Mouse (Mus musculus) frontal cortex, postnatal 25 days (tissue): ENCODE data around the gene Ybx3.

ENCODE experiments used
- DNase-seq, 2 experiments: peaks; one replicate each; pipeline ENCODE4 v3.0.0; 2022; ENCODE audit warnings: low spot score in 2 of 2

Ybx3 gene

DNA sequence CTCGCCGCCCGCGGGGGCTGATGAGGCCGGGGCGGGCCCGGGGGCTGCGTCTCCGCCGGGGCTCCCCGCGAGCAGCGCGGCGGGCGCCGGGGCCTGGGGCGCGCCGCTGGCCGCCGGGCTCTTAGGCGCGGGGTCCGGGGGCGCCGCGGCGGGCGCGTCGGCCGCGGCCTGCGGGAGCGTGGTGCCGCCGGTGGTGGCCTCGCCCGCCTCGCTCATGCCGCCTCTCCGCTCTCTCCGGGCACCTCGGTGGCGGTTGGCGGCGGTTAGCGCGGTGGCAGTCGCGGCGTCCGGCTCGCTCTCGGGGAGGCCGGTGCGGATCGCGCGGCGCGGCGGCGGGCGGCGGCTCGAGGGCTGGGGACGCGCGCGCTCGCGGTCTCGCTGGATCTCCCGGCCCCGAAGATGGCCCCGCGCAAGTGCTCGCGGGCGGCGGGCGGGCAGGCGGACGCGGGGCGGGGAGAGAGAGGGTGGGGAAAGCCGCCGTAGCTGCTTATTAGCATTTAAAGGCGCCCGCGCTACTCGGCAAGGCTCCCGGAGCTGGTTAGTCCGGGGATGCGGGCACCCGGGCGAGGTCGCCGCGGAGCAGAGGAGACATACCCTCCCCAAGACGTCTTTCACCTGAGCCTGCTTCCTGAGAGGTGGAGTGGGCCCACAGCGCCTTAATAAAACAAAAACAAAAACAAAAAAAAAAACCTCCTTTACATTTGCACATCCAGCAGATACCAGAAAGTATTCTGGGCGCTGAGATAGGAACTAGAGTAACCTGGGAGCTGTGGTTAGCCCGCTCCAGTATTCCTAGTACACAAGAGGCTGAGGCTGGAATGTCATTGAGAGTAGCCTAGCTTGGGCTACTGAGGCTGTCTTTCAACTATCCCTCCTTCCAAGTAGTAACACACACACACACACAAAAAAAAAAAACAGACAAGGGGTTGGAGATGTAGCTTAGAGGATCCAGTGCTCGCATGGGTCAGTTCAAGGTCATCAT lies at the start of gene Ybx3:
Gene Ybx3, minus strand, starts transcription at position 437 of the 982 bp plus-strand sequence.
- peak; percentile 68 to 69 for DNase-seq

DNA sequence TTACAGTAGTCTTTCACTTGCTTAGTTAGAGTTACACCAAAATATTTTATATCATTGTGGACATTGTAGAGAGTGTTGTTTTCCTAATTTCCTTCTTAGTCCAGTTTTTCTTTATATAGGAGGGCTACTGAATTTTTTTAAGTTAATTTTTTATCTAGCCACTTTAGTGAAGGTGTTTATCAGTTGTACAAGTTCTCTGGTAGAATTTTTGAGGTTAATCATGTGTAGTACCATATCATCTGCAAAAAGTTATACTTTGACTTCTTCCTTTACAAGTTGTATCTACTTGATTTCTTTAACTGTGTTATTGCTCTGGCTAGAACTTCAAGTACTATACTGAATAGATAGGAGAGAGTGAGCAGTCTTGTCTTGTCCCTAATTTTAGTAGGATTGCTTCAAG lies 48.4 kb upstream of the Ybx3 start:
- no peak for DNase-seq

DNA sequence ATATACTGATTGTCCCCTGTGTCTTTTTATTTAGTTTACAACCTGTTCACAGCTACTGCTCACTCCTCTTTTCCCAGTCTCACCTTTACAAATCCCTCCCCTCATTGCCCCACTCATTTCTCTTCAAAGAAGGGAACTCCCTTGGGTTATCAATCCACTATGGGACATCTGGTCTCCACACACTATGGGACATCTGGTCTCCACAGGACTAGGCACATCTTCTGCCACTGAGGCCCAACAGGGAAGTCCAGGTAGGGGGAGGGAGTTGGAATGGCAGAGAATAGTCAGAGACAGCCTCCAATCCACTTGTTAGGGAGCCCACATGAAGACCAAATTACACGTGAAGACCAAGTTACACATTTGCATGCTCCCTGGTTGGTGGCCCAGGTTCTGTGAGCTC lies 45.8 kb upstream of the Ybx3 start:
- DNase-seq = no peak

DNA sequence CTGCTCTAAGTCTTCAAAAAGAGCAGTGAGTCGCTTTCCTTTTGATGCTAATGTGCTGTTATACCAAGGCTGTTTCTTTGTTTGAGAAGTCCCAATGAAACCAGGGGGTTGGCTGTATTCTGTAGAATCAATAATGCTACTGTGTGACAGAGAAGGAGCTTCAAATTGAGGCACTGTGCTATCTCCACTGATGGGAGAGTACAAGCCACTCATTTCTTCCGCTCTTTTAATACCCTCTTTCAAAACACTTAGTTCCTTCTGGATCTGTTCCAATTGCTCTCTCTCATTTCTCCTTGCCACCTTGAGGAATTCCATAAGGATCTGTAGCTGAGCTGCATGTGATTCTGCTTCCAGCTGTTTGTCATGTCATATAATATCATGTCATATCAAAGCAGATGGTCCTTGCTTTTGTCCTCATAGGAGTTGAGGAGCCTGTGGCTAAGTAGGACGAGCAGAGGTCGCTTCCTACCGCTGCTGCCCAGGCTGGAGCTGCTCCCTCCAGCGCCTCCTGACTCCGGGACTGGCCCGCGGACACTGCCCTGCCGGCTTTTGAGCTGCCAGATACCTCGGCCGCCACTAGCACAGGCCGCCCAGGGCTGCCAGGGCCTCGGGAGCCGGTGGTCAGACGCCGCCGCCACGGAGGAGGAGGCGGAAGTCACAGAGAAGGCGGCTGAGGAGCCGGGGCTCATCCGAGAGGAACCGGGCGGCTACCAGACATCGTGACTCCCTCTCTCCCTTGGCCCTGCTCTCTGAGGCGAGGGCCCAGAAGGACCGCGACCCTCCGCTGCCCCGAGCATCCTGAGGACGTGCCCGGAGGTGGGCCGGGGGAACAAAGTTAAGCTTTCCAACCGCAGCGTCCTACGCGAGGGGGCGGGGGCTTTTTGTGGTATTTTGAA lies 45.1 kb upstream of the Ybx3 start:
- no peak for DNase-seq

DNA sequence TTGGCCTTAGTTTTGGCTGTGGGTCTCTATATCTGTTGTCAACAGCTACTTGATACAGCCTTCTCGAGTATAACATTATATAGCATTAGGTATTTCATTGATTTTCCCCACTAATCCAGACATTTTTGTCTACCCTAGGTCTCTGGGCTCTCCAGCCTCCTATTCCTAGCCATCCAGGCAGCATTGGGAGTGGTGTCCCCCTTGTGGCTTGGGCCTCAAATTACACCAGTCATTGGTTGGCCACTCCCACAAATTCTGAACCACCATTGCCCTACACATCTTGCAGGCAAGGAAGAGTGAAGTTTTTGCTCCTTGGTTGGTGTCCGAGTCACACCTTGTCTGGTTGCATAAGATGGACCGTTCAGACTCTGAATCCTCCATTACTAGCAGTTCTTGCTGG lies 33.3 kb upstream of the Ybx3 start:
- no peak for DNase-seq

DNA sequence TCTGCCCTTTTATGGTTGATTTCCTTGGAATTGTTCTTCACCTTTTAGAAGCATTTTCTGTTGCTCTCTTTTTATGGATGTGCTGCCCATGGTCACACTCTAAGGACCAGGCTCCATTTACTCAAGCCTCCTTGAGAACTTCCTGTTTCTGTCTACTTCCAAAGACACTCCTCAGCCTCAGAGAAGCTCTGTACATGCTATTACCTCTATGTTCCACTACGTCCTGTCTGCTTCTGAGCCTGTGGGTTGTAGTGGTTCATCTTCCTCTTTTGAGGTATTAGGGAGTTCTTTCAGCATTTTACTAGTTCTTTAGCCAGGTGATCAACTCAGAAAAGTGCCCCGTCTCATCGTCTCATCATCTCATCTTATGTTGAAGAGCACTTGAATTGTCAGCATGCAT lies 31.3 kb upstream of the Ybx3 start:
- DNase-seq = no peak

DNA sequence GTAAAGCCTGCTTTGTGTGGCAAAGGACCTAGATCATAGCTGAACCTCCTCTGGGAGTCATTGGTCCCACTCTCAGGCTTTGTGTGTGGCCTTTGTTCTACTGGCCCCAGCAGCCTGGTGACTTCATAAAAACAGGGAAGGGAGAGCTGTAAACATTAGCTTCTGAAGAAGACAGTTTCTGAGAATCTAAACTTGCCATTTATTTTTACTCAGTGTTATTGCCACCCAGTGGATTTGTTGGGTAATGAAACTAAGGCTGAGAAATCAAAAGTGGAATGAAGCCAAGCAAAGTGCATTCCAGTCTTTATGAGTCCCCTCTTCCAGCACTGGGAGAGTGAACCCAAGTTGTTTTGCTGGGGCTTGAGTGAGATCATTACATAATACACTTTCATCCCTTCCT lies 30.5 kb upstream of the Ybx3 start:
- no peak for DNase-seq

DNA sequence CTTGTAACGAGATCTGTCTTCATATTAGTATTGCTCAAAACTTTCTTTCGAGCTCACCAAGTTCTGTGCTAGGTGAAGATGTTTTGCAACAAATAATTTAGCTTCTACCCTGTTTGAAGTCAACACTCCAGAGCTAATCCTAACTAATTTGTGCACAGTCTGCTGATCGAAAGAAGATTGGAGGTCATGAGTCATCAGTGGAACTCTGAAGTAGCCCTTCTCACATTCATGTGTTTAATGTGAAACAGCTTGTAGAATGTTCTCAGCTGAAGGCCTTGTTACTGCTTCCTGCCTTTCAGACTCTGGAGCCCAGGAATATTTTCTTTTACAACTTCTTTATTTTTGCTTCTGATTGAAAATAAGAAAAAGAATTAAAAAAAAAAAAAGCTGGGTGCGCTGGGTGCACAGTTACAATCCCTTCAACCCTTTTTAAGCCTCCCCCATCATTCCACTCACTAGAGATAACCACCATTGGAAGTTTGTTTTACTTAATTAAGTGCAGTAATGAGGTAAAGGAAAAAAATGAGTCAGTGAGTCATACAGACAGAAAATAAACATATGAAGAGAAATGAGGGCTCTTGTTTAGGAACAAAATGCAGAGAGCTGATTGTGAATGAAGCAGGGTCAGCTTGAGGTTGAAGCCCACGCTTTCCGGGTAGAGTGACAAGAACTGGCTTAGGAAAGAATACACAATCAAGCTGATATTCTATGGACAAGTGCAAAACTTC lies 23.0 kb upstream of the Ybx3 start:
- DNase-seq = no peak

DNA sequence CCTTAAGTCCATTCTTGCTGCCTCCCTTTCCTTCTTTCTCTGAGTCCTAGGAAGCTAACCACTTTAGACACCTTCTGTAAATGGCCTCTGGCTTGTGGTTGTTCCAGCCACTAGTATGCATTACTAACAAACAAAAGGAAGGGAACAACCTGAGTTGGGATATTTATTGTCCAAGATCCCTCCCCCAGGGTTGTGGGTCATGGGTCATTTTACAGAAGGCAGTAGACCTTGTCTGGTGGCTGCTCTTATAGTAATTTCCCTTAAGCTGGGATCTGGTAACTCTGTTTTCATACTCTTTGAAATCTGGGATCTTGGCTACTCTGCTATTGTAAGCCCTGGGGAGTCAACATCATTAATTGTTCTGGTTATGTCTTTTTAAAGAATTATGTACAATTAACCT lies 18.7 kb upstream of the Ybx3 start:
- DNase-seq = no peak

DNA sequence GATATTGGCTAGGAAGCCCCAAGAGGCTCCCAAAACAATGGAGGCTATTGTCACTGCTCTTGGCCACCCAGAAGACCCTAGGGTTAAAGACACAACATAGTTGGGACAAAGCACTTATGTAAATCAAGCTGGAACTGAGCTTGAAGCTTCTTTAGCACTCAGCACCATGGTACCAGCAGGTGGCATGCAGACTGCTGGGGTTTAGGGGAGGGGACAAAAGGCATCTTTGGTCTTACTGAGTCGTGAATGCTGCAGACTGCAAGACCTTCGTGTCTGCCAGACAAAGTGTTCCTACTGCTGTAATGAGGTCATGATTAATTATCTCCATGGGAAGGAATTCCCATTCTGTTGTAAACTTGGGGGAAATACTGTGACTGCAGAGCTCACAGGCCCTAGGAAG lies 17.6 kb upstream of the Ybx3 start:
- no peak for DNase-seq

DNA sequence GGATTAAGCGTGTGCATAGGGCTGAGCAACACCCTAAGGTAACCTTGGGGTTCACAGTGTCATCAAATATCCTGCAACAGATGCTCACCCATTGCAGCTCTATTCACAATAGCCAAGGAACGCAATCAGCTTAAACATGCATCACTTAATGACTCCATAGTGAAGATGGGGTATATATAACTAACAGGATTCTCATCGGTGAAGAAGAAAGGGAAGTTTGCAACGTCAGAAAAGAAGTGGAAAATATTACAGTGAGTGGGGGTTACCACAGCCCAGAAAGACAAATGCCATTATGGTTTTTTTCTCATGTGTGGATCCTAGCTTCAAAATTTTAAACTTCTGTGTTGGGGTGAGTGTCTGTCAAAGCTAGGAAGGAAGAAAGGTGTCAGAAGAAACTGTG lies 16.9 kb upstream of the Ybx3 start:
- DNase-seq = no peak

DNA sequence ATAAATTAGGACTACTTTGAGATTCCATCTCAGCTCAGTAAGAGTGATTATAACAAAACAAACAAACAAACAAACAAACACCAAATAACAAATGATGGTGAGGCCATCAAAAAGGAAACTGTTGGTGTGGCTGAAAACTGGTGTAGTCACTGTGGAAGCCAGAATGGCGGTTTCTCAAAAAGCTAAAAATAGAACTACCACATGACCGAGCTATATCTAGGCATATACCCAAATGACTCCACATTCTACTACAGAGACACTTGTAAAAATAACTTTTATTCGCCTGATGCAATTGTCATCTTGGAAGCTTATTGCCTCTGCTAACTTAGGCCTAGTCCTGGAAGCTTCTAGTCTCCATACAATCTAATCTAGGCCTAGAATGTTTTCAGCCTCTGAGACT lies 16.0 kb upstream of the Ybx3 start:
- DNase-seq = no peak

DNA sequence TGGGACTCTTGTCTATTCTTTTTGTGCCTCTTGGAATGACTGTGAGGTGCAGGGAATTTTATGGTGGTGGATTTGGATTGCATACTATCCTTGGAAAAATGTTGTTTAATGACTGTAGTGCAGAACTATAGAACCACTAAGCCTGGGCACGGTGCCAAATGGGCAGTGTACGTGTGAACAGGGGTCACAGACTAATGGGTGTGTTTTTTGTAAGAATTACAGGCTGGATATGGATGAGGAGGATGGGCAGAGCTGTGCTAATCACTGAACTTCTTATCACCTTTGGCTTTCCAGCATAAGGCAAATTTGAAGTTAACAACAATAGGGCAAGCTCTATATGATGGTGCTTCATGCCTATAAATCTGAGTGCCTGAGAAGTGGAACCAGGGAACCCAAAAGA lies 14.8 kb upstream of the Ybx3 start:
- DNase-seq = no peak

DNA sequence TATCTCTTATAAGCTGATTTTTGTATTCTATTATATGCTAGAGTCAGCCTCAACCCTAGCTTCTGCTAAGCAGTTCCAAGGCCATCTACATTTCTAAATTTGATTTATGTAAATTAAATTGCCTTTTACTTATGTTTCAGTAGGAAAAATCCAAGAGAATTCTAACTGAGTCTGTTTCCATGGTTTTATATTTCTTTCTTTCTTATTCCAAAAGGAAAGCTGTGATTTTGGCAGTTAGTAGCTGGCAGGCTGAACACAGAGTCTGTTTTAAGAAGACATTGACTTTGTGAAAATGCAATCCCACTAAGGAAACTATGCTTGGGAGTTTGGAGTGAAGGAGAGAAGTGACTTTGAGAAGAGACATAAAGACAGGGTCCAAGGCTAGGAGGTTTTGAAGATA lies 14.3 kb upstream of the Ybx3 start:
- no peak for DNase-seq

DNA sequence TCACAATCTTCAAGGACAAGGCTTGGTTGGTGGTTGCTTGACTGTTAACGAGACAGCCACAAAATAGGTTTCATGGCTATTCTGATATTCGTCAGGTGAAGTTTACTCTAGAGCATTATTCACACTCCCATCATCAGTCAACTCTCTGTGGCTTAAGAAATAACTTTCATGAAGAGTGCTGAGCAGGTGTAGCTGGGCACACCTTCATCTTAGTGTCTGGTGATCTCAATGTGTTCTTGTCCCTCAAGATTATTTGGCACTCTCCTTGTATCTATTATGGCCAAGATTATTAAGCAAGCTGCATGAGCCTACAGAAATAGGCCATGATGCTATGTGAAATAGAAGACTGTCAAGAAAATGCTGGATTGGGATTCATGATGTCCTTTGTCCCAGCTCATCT lies 13.0 kb upstream of the Ybx3 start:
- DNase-seq = no peak

DNA sequence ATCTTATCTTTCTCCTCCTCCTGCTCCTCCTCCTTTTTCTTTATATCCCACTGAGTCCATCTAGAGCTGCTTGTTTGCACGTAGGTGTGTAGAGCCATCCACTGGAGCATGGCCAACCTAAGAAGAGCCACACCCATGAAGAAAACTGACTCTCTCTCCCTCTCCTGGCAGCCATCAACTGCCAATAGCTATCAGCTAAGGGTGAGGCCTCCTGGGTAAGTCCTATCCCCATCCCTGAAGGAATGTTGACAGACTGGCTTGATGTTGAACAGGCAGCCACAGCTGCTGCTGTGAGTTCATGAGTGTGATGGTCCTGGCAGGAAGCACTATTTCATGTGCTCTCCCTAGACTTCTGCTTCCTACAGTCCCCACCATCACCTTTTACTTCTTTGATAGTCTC lies 8.4 kb upstream of the Ybx3 start:
- DNase-seq = no peak

DNA sequence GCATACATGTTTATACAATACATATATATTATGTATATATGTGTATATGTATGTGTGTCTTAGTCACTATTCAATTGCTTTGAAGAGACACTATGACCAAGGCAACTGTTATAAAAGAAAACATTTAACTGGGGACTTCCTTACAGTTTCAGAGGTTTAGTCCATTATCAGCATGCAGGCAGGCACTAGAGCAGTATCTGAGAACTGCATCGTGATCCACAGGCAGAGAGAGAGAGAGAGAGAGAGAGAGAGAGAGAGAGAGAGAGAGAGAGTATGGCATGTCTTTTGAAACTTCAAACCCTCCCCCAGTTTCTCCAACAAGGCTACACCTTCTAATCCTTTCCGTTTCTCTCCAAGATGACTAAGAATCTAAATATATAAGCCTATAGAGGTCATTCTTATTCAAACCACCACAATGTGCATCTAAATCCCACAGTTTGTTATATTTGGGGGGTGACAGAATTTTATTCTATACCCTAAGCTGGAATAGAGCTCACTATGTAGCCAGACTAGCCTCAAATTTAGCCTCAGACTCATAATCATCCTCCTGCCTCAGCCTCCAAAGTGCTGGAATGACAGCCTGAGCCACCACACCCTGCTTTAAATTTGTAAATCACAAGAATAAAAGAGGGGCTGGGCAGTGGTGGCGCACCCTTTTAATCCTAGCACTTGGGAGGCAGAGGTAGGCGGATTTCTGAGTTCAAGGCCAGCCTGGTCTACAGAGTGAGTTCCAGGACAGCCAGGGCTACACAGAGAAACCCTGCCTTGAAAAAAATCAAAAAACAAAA lies 5.8 kb upstream of the Ybx3 start:
- no peak for DNase-seq

DNA sequence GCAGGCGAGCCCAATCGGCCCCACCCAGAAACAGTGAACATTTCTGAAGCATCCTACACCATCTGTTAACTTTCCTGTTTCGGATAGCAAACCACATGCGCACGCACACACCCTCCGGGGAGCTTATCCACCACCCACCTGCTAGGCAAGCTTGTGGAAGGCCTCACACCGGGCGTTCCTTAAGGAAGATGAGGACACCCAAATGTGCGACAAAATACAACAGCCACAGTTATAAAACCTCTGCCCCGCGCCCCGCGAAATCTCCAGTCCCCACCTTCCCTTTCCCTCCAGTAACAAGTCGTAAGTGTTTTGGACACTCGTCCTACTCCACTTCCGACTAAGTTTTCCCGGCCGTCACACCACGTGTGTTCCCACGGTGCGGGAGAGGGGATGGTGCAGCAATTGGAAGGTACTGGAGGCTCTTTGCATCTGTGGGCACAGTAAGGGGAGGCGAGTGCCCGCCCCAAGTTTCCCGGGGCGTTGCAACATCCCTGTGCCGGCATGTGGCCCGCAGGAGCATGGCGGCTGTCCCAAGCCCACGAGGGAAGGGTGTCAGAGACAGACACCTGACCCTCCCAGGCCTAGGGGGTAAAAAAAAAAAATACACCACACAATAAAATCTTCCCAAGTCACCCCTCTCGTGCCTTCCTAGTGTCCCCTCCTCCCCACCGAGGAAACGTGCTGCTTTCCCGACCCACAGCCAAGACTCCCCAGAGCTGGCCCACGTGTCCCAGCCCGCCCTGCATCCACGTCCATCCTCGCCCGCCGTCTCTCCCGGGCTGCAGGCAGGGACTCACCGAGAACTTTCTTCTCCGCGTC lies 846 bp downstream of the Ybx3 start:
- DNase-seq = peak; percentile 32 to 53

DNA sequence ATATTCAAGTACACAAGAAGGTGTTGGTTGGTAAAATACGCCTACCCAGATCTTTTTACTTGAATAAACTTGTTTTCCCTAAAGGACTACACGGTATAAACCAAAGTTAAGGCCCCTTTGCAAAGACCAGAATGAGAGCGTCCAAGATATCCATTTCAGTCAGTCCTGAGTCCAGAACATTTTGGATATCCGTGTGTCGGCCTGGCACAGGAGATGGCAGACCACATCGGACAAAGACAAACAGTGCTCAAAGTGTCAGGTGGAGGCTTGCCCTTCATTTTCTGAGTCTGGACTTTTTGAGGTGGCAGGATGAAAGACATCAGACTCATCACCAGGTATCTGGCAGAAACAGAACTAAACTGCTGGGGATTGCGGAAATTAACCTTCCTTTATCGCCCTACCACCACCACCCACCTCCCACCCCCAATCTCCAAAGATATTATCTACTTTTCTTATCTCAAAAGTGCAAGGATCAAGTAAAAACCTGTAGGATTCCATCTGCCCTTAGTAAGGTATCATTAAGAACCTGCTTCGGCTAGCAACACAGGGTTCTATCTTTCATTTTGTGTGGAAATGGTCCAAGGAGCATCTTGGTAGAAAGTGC lies 1.8 kb downstream of the Ybx3 start:
- no peak for DNase-seq

DNA sequence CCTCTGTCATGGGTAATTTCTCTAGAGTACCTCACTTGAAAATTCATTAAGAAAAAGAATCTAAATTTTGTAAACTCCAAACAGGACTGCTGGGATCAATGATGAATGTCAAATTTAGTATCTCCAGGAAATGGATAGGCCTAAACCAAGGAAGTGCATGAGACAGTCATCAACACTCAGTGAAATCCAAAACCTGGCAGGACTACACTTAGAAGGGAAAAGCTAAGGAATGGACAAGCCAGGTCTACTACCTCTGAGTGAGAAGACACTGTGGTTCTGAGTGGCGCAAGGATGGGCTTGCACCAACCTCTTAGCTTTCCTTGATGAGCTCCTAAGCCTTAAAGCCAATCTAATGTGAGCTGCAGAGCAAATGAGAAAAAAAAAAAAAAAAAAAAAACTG lies 2.8 kb downstream of the Ybx3 start:
- no peak for DNase-seq
